Mouse (Mus musculus): Measurements from ENCODE around the gene Htra2. TPM values are rescaled to one million over a fixed set of nuclear protein-coding genes. Genes with fewer than 3 reads are reported as not detected.

The Htra2 gene
- total RNA-seq, 2 experiments from 2014 or later: 14.1 to 21.5 TPM

DNA sequence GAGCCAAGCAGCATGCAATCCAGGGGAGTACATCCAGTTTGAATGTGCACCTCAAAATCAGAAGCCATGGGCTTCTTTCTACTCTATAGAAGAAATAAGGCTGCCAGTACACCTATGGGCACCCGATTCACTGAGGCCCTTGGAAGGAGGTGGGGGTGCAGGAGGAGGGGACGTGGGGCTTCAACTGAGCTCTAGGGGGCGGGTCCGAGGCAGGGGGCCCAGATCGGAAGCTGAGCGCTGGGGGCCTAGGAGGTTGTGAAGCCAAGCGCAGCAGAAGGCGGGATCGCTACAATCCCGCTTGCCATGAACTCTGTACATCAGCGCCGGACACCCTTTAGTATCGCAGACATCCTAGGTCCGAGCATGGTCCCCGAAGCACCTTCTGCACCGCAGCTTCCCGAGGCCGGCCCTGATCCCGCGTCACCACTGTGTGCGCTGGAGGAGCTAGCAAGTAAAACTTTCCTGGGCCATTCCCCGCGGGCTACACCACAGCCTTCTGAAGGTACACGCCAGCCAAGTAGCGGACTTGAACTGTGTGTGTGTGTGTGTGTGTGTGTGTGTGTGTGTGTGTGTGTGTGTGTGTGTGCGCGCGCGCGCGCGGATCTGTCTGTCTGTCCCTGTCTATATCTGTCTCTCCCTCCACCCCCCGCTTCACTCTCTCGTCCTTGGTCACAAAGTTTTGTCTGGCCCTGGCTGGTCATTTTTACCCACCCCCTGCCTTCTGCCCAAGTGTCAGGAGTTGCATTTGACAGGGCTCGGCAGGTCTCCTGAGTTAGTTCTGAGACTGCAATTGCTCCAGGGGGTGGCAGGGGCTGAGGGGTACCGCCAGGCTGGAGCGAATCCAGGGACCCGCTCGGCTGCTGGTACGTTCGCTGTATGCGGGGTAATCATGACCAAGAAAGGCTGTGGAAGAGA is 31.3 kb upstream of the Htra2 start, which contains the start of gene Lbx2:
Gene Lbx2 (plus strand): TSS at position 247 of the 915 bp plus-strand sequence.
- Histone ChIP-seq H3K27ac (peak within 1 kb of the TSS; percentile 85), H3K4me3 (peak within 1 kb of the TSS; percentile 75)
- no peak for TF ChIP-seq CTCF (IDR thresholded peaks at IDR 0.05)
- DNase-seq: peak; percentile 22
- intact Hi-C loops (cut with DNase I): no loop called here

DNA sequence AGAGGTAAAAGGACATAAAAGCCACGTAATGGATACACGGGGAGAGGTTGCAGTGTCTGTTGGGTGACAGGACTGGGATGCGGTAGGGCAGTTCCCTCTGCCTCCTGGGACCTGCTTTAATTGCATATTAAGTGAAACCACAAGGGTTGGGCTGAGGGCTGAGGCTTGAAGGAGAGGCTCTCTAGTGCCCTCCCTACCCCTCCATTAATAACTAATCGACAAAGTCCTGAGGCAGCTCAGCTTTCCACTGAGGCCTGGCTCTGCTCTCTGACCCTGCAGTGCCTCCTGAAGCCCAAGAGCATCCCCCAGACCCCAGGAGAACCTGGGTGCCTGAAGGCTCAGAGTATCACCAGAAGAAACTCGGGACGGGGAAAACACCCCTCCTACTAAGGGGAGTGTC is 29.4 kb upstream of the Htra2 start:
- H3K27ac ChIP-seq: no peak overlapping the region
- TF ChIP-seq CTCF (IDR thresholded peaks at IDR 0.05): no peak

DNA sequence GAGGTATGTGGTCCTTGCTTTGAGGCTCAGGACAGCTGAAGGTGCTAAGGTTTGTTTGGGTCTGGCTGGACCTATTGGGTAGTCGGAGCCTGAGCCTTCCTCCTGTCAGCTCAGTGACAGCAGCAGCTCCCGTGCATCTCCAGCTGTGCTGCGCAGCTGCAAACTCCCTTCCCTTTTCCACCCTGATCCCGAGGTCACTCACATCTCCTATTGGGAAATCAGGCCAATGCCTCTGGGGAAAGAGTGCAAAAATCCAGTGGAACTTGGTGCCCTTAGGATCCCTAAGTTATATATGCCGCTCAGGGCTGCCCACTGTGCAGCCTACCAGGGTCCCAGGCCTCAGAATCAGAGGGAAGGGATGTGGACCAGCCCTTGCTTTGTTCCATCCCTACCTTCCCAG is 28.4 kb upstream of the Htra2 start:
- no peak for TF ChIP-seq CTCF (IDR thresholded peaks at IDR 0.05)
- intact Hi-C loops (cut with DNase I): no loop called here
- H3K4me3 ChIP-seq: no peak overlapping the region
- H3K27ac ChIP-seq: no peak overlapping the region
- no peak for DNase-seq

More for the DNA sequence above, 29.4 kb upstream of the Htra2 start:
- H3K4me3 ChIP-seq: no peak overlapping the region
- DNase-seq: no peak
- intact Hi-C loops (cut with DNase I): no loop called here

DNA sequence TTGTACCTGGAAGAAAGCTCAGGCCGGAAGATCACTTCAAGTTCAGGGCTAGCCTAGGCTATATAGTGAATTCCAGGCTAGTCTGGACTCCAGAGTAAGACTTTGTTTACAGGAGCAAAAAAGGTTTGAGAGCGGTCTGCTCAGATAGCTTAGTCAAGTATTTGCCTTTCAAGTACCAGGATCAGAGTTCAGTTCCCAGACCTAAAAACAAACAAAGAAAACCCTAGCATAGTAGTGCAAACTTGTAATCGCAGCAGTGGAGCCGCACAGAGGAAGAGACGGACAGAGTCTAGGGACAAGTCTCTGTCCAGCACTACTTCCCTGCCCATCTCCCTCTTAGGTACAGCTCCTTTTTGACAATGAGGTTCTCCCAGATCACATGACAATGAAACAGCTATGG is 25.1 kb upstream of the Htra2 start:
- DNase-seq: no peak
- H3K4me3 ChIP-seq: no peak overlapping the region
- TF ChIP-seq CTCF (IDR thresholded peaks at IDR 0.05): no peak
- no peak overlapping the region for H3K27ac ChIP-seq
- intact Hi-C loops (cut with DNase I): no loop called here

DNA sequence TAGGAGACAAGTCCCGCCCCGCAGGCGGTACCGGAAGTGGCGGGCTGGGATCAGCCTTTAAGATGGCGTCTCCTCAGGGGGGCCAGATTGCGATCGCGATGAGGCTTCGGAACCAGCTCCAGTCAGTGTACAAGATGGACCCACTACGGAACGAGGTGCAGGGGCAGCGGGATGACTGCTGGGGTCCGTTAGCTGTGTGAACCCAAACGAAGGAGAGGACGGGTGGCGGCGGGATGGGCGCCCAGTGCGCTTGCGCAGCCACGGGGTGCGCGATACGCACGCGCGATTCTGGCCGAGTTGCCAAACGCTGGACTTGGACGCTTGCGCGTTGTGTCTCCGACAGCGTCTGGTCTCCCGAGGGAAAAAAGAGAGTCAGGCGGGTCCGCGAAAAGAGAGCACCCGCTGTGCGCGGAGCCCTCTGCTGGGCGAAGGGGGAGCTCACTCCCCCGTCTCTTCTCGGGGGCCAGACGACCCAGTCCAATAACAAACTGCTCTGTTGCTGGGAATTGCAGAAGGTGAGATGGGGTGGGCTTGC is 23.3 kb upstream of the Htra2 start:
- intact Hi-C loops (cut with DNase I): loop anchor here (1.0 kb wide), 1 partner anchor 81 kb away; no protein-coding TSS in a partner anchor
- peak overlapping the region; percentile 88 for H3K4me3 ChIP-seq
- peak; percentile 100 for DNase-seq
- H3K27ac ChIP-seq: peak overlapping the region; percentile 99
- peak; percentile 72 for TF ChIP-seq CTCF (IDR thresholded peaks at IDR 0.05)

DNA sequence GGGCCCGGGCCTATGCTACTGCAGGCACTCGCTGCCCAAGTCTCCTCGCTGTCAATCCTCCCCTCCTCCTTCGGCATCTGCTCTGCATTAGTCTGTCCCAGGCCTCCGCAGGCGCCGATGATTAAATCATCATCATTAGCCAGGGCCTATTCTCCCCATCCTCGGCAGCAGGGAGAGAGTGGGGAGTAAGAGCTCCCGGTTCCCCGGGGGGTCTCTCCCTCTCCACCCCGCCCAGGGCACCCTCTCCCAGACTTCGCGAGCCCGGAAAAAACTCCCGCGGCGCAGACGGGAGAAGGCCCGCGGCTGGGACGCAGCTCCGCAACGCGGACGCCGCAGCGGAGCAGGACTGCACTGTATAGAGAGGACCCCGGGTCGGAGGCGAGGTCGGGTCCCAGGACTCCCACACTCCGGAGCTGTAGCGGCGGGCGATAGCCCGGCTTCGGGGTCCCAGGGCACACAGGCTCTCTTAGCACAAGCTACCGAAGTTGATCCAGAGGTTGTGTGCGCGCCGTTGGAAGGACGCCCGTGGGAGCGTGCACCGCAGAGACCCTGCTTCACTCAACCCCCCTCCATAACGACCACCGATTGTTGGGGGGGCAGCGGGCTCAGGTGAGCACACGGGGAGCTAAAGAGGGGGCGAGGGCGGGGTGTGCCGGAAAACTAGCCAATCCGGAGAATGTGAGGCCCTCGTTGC is 22.7 kb upstream of the Htra2 start, which contains the start of gene Pcgf1:
Gene Pcgf1 (plus strand): TSS at position 240 of the 694 bp plus-strand sequence.
- no peak for TF ChIP-seq CTCF (IDR thresholded peaks at IDR 0.05)
- no peak for DNase-seq
- peak within 1 kb of the TSS; percentile 88 for H3K4me3 ChIP-seq
- peak within 1 kb of the TSS; percentile 99 for H3K27ac ChIP-seq
- intact Hi-C loops (cut with DNase I): loop anchor here (1.0 to 2.0 kb wide), 2 partner anchors 23 to 80 kb away; partner anchors contain the start of genes Aup1 and Htra2

DNA sequence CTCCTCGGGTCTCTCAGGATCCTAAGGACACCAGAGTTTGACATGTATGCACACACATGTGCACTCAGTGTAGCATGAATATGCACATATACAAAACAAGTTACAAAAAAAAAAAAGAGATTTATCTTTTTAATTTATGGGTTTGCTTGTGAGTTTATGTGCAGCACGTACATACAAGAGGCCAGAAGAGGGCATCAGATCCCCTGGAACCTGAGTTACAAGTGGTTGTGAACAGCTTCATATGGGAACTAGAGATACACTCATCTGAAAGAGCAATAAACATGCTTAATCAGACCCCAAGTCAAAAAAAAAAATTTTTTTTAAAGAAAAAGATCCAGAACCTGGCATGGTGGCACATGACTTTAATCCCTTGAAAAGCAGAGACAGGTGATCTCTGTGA is 19.9 kb upstream of the Htra2 start:
- DNase-seq: no peak
- Histone ChIP-seq H3K4me3 (no peak overlapping the region), H3K27ac (no peak overlapping the region)
- intact Hi-C loops (cut with DNase I): no loop called here
- peak; percentile 17; the same call in 1 of the 2 replicates for TF ChIP-seq CTCF (IDR thresholded peaks at IDR 0.05)

DNA sequence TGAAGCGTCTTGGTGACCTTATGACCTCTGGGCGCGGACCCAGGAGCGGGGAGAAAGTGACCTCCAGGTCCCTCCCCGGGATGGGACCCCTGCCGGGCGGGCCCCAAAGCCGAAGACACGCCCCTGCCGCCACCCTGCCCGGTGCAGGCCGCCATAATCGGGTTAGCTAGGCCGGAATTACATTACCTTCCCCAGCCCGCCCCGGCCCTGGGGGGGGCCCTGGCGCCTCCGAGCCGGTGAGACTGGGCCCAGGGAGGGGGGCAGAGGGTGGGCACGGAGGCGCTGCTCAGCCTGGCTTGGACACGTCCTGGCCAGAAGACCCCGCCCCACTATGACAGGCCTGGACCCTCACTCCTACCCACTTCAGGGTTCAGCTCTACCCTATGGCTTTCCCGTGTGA is 16.1 kb upstream of the Htra2 start:
- no peak for DNase-seq
- TF ChIP-seq CTCF (IDR thresholded peaks at IDR 0.05): no peak
- H3K27ac ChIP-seq: no peak overlapping the region
- intact Hi-C loops (cut with DNase I): no loop called here
- H3K4me3 ChIP-seq: no peak overlapping the region

DNA sequence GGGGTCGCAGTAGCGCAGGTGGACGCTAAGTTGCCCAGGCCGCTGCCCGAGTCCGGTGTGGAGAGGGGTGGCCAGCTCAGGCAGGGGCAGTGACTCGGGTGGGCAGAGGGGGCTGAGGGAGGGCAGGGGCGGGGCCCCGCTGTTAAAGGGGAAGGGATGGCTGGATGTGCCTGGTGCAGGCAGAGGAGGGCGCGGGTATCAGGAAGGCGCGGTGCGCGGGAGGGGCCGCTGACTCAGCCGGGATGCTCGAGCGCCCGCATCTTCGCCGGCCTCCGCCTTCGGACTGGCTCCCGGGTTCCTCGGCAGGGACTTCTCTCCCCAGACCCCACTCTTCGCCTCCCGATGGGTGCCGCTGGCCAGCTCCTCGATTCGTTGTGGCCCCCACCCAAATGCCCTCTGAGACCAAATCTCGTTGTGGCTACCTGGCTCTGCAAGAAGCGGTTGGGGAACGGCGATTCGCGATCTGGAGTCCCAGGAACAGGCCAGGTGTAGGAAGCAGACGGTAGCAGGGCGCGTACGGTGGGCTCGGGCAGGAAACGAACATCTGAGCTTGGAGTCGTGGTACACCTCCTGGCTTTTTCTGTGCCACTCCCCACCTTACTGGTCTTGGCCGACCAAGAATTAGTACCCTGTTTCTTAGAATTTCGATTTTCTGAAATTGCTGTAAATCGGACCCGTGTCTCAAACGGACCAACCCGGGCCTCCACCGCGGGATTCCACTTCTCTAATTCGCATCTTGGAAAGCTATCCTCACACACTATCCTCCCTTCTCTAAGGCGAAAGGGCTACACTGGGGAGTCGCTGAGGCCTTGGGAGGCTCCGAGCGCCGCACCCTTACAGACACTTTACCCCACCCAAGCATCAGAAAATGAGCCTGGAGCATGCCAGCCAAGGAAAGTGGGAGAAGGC is 15.5 kb upstream of the Htra2 start:
- no peak for DNase-seq
- intact Hi-C loops (cut with DNase I): no loop called here
- Histone ChIP-seq H3K4me3 (peak overlapping the region; percentile 47), H3K27ac (no peak overlapping the region)
- no peak for TF ChIP-seq CTCF (IDR thresholded peaks at IDR 0.05)

DNA sequence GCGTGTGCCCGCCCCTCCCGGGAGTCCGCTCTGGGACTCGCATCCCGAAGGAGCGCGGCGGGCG is 15.0 kb upstream of the Htra2 start, which contains the start of gene Tlx2:
Gene Tlx2 (minus strand): TSS at position 47 of the 64 bp plus-strand sequence.
- no peak for TF ChIP-seq CTCF (IDR thresholded peaks at IDR 0.05)
- intact Hi-C loops (cut with DNase I): no loop called here
- Histone ChIP-seq H3K4me3 (peak within 1 kb of the TSS; percentile 58), H3K27ac (no peak within 1 kb of the TSS)
- no peak for DNase-seq

DNA sequence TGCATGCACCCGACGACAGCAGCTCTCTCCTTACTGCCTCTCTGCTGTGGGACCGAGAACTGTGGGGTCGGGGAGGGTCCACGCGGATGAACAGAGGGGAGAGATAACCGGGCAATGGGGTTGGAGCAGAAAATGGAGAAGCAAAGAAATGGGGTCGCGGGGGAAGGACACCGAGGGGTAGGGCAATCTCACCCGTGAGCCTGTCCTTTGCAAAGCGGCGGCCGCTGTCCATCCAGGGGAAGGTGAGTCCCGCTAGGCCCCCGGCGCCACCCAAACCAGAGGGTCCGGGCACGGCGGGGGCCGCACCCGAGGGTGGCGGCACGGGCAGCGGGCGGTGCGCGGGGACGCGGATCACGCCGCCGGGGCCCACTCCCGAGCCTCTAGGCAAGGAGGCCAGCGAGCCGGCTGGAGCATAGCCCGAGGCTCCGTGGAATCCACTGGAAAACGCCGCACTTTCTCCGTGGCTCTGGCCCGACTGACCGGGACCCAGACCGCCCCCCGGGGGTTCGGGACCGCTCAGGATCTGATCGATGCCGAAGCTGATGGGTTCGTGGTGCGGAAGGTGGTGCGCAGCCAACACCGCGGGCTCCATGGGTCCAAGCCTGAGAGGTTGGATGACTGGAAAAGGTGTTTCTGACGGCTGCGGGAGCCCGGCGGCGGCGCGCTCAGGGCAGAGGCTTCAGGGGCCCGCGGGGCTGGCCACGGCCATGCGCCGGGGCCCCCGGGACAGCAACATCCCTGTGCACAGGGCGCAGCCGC is 14.6 kb upstream of the Htra2 start:
- peak overlapping the region; percentile 47 for H3K4me3 ChIP-seq
- intact Hi-C loops (cut with DNase I): no loop called here

More for the DNA sequence above, 14.6 kb upstream of the Htra2 start:
- DNase-seq: no peak
- TF ChIP-seq CTCF (IDR thresholded peaks at IDR 0.05): no peak
- H3K27ac ChIP-seq: no peak overlapping the region
